Mouse (Mus musculus): ENCODE data around the gene Vmn2r29. TPM values are rescaled to one million over a fixed set of nuclear protein-coding genes. Genes with fewer than 3 reads are reported as not detected.

The Vmn2r29 gene
- total and polyA plus RNA-seq, 2 experiments: 0.33 to 1.4 TPM

GRCm38 (mm10) chr7:7188191-7188942, 58.8 kb downstream of the Vmn2r29 start:
- H3K9ac ChIP-seq (ENCODE audit: low read depth, low read length): no peak overlapping the region
- 9% methylated on average over 18 of the region's 18 CpGs for WGBS

DNA sequence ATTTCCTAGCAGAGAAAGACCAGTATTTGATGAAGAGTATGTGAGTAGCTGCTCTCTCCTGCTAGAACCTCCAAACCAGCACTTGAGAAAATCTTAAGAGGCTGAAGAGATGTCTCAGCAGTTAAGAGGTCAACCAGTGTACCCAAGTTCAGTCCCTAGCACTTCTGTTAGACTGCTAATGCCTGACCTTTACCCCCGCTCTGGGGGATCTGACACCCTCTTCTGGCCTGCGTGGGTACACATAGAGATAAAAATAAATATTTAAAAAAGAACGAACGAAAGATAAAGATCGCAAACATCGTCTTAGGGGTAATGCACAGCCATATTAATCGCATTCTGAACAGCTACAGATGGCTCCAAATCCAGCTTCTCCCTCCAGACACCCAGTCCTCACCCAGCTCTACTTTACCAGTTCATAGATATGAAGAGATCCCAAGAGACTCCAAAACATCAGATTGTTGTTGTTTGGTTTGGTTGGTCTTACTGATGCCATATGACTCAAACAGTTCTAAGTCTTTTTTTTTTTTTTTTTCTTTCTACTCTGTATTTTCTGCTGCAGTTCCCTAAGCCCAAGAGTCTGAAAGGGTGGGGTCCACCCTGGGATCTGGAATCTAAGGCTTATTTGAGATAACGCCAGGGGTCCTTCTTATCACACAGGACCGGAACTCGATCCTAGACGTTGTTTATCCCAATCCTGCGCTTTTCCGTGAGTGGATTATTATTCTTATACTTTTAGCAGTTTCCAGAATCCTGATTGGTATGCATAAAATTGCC, 59.5 kb downstream of the Vmn2r29 start:
- TF ChIP-seq CTCF (IDR thresholded peaks at IDR 0.05; ENCODE audit: low read depth, low read length): no peak
- TF ChIP-seq POLR2A (IDR thresholded peaks at IDR 0.05; ENCODE audit: extremely low read depth, insufficient read depth, low read length): no peak
- Histone ChIP-seq H3K4me3 (ENCODE audit: insufficient read depth, low read depth, low read length) (peak overlapping the region; percentile 71; the same call in 1 of the 2 replicates), H3K27ac (replicated peaks; ENCODE audit: insufficient read depth, low read depth, low read length) (no peak overlapping the region), H3K79me2 (ENCODE audit: control insufficient read depth, insufficient read depth, low read length) (no peaks in the 10 kb centered on the region), H3K4me1 (ENCODE audit: control insufficient read depth, insufficient read depth, low read length) (peaks cover 5% of the 10 kb centered on the region; the same call in 1 of the 2 replicates), H3K27me3 (ENCODE audit: control insufficient read depth, insufficient read depth, low read length) (no peaks in the 10 kb centered on the region), H3K9ac (ENCODE audit: low read depth, low read length) (no peak overlapping the region), H3K36me3 (ENCODE audit: control insufficient read depth, insufficient read depth, low read length) (peaks cover 7% of the 10 kb centered on the region)
- DNase-seq (ENCODE audit: extremely low read depth, low read depth, low spot score): peak; percentile 29
- 7% methylated on average over 13 of the region's 13 CpGs for WGBS

More at GRCm38 (mm10) chr7:7188191-7188942, 58.8 kb downstream of the Vmn2r29 start:
- Histone ChIP-seq H3K27me3 (ENCODE audit: control insufficient read depth, insufficient read depth, low read length) (no peaks in the 10 kb centered on the region), H3K4me3 (ENCODE audit: insufficient read depth, low read depth, low read length) (peak overlapping the region; percentile 71), H3K4me1 (ENCODE audit: control insufficient read depth, insufficient read depth, low read length) (peaks cover 5% of the 10 kb centered on the region; the same call in 1 of the 2 replicates), H3K36me3 (ENCODE audit: control insufficient read depth, insufficient read depth, low read length) (no peaks in the 10 kb centered on the region), H3K27ac (replicated peaks; ENCODE audit: insufficient read depth, low read depth, low read length) (no peak overlapping the region), H3K79me2 (ENCODE audit: control insufficient read depth, insufficient read depth, low read length) (no peaks in the 10 kb centered on the region)
- peak; percentile 66 for DNase-seq (ENCODE audit: extremely low read depth, low read depth, low spot score)
- TF ChIP-seq CTCF (IDR thresholded peaks at IDR 0.05; ENCODE audit: low read depth, low read length) (peak; percentile 95), POLR2A (IDR thresholded peaks at IDR 0.05; ENCODE audit: extremely low read depth, insufficient read depth, low read length) (no peak)

- no peak for DNase-seq (ENCODE audit: extremely low read depth, low read depth, low spot score)
- Histone ChIP-seq H3K36me3 (ENCODE audit: control insufficient read depth, insufficient read depth, low read length) (peaks cover 23% of the 10 kb centered on the region), H3K27ac (replicated peaks; ENCODE audit: insufficient read depth, low read depth, low read length) (no peak overlapping the region), H3K4me1 (ENCODE audit: control insufficient read depth, insufficient read depth, low read length) (peaks cover 5% of the 10 kb centered on the region; the same call in 1 of the 2 replicates), H3K27me3 (ENCODE audit: control insufficient read depth, insufficient read depth, low read length) (no peaks in the 10 kb centered on the region), H3K9ac (ENCODE audit: low read depth, low read length) (no peak overlapping the region), H3K4me3 (ENCODE audit: insufficient read depth, low read depth, low read length) (no peak overlapping the region), H3K79me2 (ENCODE audit: control insufficient read depth, insufficient read depth, low read length) (no peaks in the 10 kb centered on the region)
- TF ChIP-seq CTCF (IDR thresholded peaks at IDR 0.05; ENCODE audit: low read depth, low read length): no peak
- TF ChIP-seq POLR2A (IDR thresholded peaks at IDR 0.05; ENCODE audit: extremely low read depth, insufficient read depth, low read length): no peak
- WGBS: 97% methylated on average over 1 of the region's 1 CpGs
Observed at GRCm38 (mm10) chr7:7185897-7186296, 61.2 kb downstream of the Vmn2r29 start.

Other genes with a start within 250 kb of the Vmn2r29 start
- gene Zfp954, start 125.8 kb downstream of the Vmn2r29 start, total RNA-seq (2014; rRNA removed): 7.7 and 8.9 TPM in 2 replicates
- 3.5 and 5.1 TPM in 2 replicates for gene Zfp954, start 125.8 kb downstream of the Vmn2r29 start, polyA plus RNA-seq (2012; rRNA removed)
- gene Zfp773, start 110.6 kb downstream of the Vmn2r29 start, total RNA-seq (2014; rRNA removed): 0.18 and 0.54 TPM in 2 replicates
- 0.04 and 0.09 TPM in 2 replicates for gene Zfp773, start 110.6 kb downstream of the Vmn2r29 start, polyA plus RNA-seq (2012; rRNA removed)
- 0.92 and 1.1 TPM in 2 replicates for gene Zfp418, start 76.0 kb downstream of the Vmn2r29 start, total RNA-seq (2014; rRNA removed)
- 0.29 and 0.32 TPM in 2 replicates for gene Zfp418, start 76.0 kb downstream of the Vmn2r29 start, polyA plus RNA-seq (2012; rRNA removed)
- 1.2 and 1.8 TPM in 2 replicates for gene Zfp772, start 37.3 kb downstream of the Vmn2r29 start, total RNA-seq (2014; rRNA removed)
- gene Zfp772, start 37.3 kb downstream of the Vmn2r29 start, polyA plus RNA-seq (2012; rRNA removed): 0.55 TPM in 2 replicates
- gene Gm45844, start 31.0 kb upstream of the Vmn2r29 start, total RNA-seq (2014; rRNA removed): 1.5 and 3.0 TPM in 2 replicates
- gene Gm45844, start 31.0 kb upstream of the Vmn2r29 start, polyA plus RNA-seq (2012; rRNA removed): 1.3 TPM in 2 replicates
- 35.8 and 37.5 TPM in 2 replicates for gene Clcn4, start 53.5 kb upstream of the Vmn2r29 start, total RNA-seq (2014; rRNA removed)
- 19.6 and 23.2 TPM in 2 replicates for gene Clcn4, start 53.5 kb upstream of the Vmn2r29 start, polyA plus RNA-seq (2012; rRNA removed)
- gene Vmn2r30, start 90.3 kb upstream of the Vmn2r29 start, total RNA-seq (2014; rRNA removed): not detected in 2 replicates
- gene Vmn2r30, start 90.3 kb upstream of the Vmn2r29 start, polyA plus RNA-seq (2012; rRNA removed): not detected in 2 replicates
- not detected in 2 replicates for gene Gm45783, start 127.2 kb upstream of the Vmn2r29 start, total RNA-seq (2014; rRNA removed)
- gene Gm45783, start 127.2 kb upstream of the Vmn2r29 start, polyA plus RNA-seq (2012; rRNA removed): not detected in 2 replicates
- gene Vmn2r31, start 152.4 kb upstream of the Vmn2r29 start, total RNA-seq (2014; rRNA removed): not detected in 2 replicates
- not detected in 2 replicates for gene Vmn2r31, start 152.4 kb upstream of the Vmn2r29 start, polyA plus RNA-seq (2012; rRNA removed)
- not detected in 2 replicates for gene Vmn2r32, start 232.7 kb upstream of the Vmn2r29 start, total RNA-seq (2014; rRNA removed)
- not detected in 2 replicates for gene Vmn2r32, start 232.7 kb upstream of the Vmn2r29 start, polyA plus RNA-seq (2012; rRNA removed)